Comparison of ENCODE assay signal across 9 mouse cellular contexts in genomic region chr11:66526981-66527320, GRCm38 (mm10). TPM values are rescaled to one million over a fixed set of nuclear protein-coding genes. Genes with fewer than 3 reads are reported as not detected.
DNase-seq lines count a peak whose midpoint lies in the region; ATAC-seq and TF ChIP-seq lines count a peak whose summit lies in the region.
"Had no signal": no experiment of that assay in that cellular context is flagged by ENCODE, and none has a peak within 500 bp of the region (broad histone marks: within the 10 kb centered on the region; RNA-seq: fewer than 3 reads in every experiment).

No protein-coding gene starts in this region.

- no peaks in the 10 kb centered on the region for H3K4me1 ChIP-seq in neural tube, embryonic 11.5 days (ENCODE audit: control insufficient read depth, insufficient read depth, low read length)
- H3K4me1 ChIP-seq in liver, embryonic 13.5 days (replicated peaks): no peaks in the 10 kb centered on the region
- H3K4me1 ChIP-seq in stomach, postnatal 0 days (replicated peaks; ENCODE audit: control insufficient read depth, insufficient read depth): no peaks in the 10 kb centered on the region; the same call in 1 of the 2 replicates

- 4% methylated on average over 5 of the region's 5 CpGs for WGBS in neural tube, embryonic 11.5 days
- 6% methylated on average over 5 of the region's 5 CpGs for WGBS in liver, embryonic 13.5 days (ENCODE audit: insufficient replicate concordance)
- 7% methylated on average over 5 of the region's 5 CpGs for WGBS in stomach, postnatal 0 days

- no peak for DNase-seq in gastrocnemius, adult 2 months
- no peak for DNase-seq in gastrocnemius, adult 8-10 months (ENCODE audit: low spot score in 2 of 2)
- DNase-seq in neural tube, embryonic 11.5 days (ENCODE audit: low spot score): no peak
- no peak for DNase-seq in neural tube, embryonic 10.5 days (ENCODE audit: extremely low spot score, low spot score)
- DNase-seq in liver, embryonic 13.5 days: no peak
- no peak for DNase-seq in stomach, postnatal 0 days (ENCODE audit: low spot score)
- no peak for DNase-seq in cerebellum, postnatal 4 days (ENCODE audit: low spot score in 2 of 2)
- no peak for DNase-seq in adrenal gland, postnatal 10 days

- H3K9ac ChIP-seq in neural tube, embryonic 11.5 days (ENCODE audit: low read length): no peak overlapping the region; the same call in 1 of the 2 replicates
- no peak overlapping the region for H3K9ac ChIP-seq in liver, embryonic 13.5 days
- H3K9ac ChIP-seq in stomach, postnatal 0 days (ENCODE audit: low read length): no peak overlapping the region

- no peak for TF ChIP-seq EP300 in stomach, postnatal 0 days (optimal IDR thresholded peaks at IDR 0.05)

- H3K4me2 ChIP-seq in neural tube, embryonic 11.5 days (ENCODE audit: low read depth): peak overlapping the region; percentile 93
- no peak overlapping the region for H3K4me2 ChIP-seq in liver, embryonic 13.5 days
- peak overlapping the region; percentile 84 for H3K4me2 ChIP-seq in stomach, postnatal 0 days (replicated peaks; ENCODE audit: low read depth)

- intact Hi-C loops in gastrocnemius, adult 2 months (cut with DNase I): no loop called here

- H3K27me3 ChIP-seq in neural tube, embryonic 11.5 days (ENCODE audit: control insufficient read depth, insufficient read depth, low read length): peaks cover 39% of the 10 kb centered on the region
- H3K27me3 ChIP-seq in liver, embryonic 13.5 days: peaks cover 76% of the 10 kb centered on the region
- peaks cover 18% of the 10 kb centered on the region for H3K27me3 ChIP-seq in stomach, postnatal 0 days (ENCODE audit: control insufficient read depth, insufficient read depth, low read length)

- no peaks in the 10 kb centered on the region for H3K36me3 ChIP-seq in neural tube, embryonic 11.5 days (ENCODE audit: control insufficient read depth, insufficient read depth, low read length)
- no peaks in the 10 kb centered on the region for H3K36me3 ChIP-seq in liver, embryonic 13.5 days
- H3K36me3 ChIP-seq in stomach, postnatal 0 days (ENCODE audit: control insufficient read depth, insufficient read depth, low read length): no peaks in the 10 kb centered on the region

- no peak for ATAC-seq in neural tube, embryonic 11.5 days (ENCODE audit: insufficient read depth, low FRiP score, low TSS enrichment)
- ATAC-seq in liver, embryonic 13.5 days (ENCODE audit: low read depth): no peak
- no peak for ATAC-seq in stomach, postnatal 0 days (ENCODE audit: low FRiP score, low TSS enrichment)

- H3K9me3 ChIP-seq in neural tube, embryonic 11.5 days (ENCODE audit: control insufficient read depth, low read length): no peaks in the 10 kb centered on the region
- no peaks in the 10 kb centered on the region for H3K9me3 ChIP-seq in liver, embryonic 13.5 days (replicated peaks)
- H3K9me3 ChIP-seq in stomach, postnatal 0 days (ENCODE audit: control insufficient read depth, low read length): no peaks in the 10 kb centered on the region

- TF ChIP-seq CTCF in gastrocnemius, adult 2 months (IDR thresholded peaks at IDR 0.05): peak; percentile 16; the same call in 1 of the 2 replicates
- peak; percentile 38 for TF ChIP-seq CTCF in stomach, postnatal 0 days (IDR thresholded peaks at IDR 0.05; ENCODE audit: low read depth)

- H3K4me3 ChIP-seq in gastrocnemius, adult 2 months: peak overlapping the region; percentile 67
- H3K4me3 ChIP-seq in neural tube, embryonic 11.5 days (ENCODE audit: low read depth, low read length): peak overlapping the region; percentile 59
- peak overlapping the region; percentile 42 for H3K4me3 ChIP-seq in liver, embryonic 13.5 days (replicated peaks)
- peak overlapping the region; percentile 51 for H3K4me3 ChIP-seq in stomach, postnatal 0 days (ENCODE audit: low read depth, low read length)

- no peak overlapping the region for H3K27ac ChIP-seq in gastrocnemius, adult 2 months
- H3K27ac ChIP-seq in neural tube, embryonic 11.5 days (ENCODE audit: low read depth, low read length): no peak overlapping the region
- no peak overlapping the region for H3K27ac ChIP-seq in liver, embryonic 13.5 days
- no peak overlapping the region for H3K27ac ChIP-seq in stomach, postnatal 0 days (replicated peaks)

RNA-seq across cellular contexts. Expression of gene Shisa6, which starts 1.2 kb away (rescaled TPM):
- total RNA-seq in gastrocnemius, adult 2 months (2021): under 1 TPM in 1 of 2 experiments, not detected in 1; 0.05 TPM
- under 1 TPM in 1 of 4 experiments, not detected in 3; 0.19 TPM for total RNA-seq in gastrocnemius, adult 8-10 months (2022)
- polyA plus RNA-seq in neural tube, embryonic 11.5 days (2014; fragmentation: Nextera tagmentation; extraction: Ambion mirVana): 0.70 and 1.5 TPM in 2 replicates
- polyA plus RNA-seq in liver, embryonic 13.5 days (2015; fragmentation: Nextera tagmentation; extraction: Ambion mirVana): not detected in 2 replicates
- 0.05 and 0.28 TPM in 2 replicates for polyA plus RNA-seq in stomach, postnatal 0 days (2015; fragmentation: Nextera tagmentation; extraction: Ambion mirVana)
- under 1 TPM; 0.15 to 0.21 TPM for total RNA-seq in adrenal gland, postnatal 10 days (2021)
- polyA plus RNA-seq: small intestine, adult 2 months had no signal
